15 mouse cellular contexts compared by ENCODE assay signal in the genomic region with DNA sequence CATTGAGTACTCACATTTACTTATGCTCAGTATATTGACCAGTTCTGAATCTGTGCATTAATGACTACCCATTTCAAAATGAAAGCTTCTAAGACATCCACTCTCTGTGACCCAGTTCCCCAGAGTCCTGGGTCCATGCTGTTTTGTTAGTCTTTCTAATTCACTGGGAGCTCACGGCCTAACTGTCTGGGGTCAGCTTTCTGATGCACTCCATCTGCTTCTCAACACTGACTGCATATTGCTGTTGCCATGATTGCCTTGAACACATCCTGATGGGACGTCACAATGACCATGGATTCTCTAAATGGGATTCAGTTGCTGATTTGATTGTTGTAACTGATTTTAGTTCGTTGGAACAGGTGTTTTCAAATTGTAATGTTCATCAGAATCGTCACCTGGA.
"Had no signal": no experiment of that assay in that cellular context is flagged by ENCODE, and none has a peak within 500 bp of the region (broad histone marks: within the 10 kb centered on the region; RNA-seq: fewer than 3 reads in every experiment).

No protein-coding gene starts in this region.

- H3K9me3 ChIP-seq: neural tube, embryonic 15.5 days; stomach, embryonic 15.5 days had no signal

- DNase-seq: retina, postnatal 1 day; right cerebral cortex, adult 18-20 months; right cerebral cortex, postnatal 14 days; right cerebral cortex, postnatal 25 days; right cerebral cortex, postnatal 4 days; spleen, adult 18-20 months; thymus, adult 18-20 months; thymus, adult 2 months; thymus, postnatal 14 days; thymus, postnatal 25 days; thymus, postnatal 36 days; thymus, postnatal 4 days had no signal

- H3K9ac ChIP-seq: neural tube, embryonic 15.5 days; stomach, embryonic 15.5 days had no signal

- H3K36me3 ChIP-seq: neural tube, embryonic 15.5 days; stomach, embryonic 15.5 days had no signal

- H3K4me3 ChIP-seq: neural tube, embryonic 15.5 days; stomach, embryonic 15.5 days had no signal

- H3K27me3 ChIP-seq: neural tube, embryonic 15.5 days; stomach, embryonic 15.5 days had no signal

- H3K27ac ChIP-seq: neural tube, embryonic 15.5 days; stomach, embryonic 15.5 days; stomach, postnatal 0 days had no signal

- H3K4me2 ChIP-seq: neural tube, embryonic 15.5 days; stomach, embryonic 15.5 days had no signal
